ENCODE assay signal across 16 mouse cellular contexts in the genomic region with DNA sequence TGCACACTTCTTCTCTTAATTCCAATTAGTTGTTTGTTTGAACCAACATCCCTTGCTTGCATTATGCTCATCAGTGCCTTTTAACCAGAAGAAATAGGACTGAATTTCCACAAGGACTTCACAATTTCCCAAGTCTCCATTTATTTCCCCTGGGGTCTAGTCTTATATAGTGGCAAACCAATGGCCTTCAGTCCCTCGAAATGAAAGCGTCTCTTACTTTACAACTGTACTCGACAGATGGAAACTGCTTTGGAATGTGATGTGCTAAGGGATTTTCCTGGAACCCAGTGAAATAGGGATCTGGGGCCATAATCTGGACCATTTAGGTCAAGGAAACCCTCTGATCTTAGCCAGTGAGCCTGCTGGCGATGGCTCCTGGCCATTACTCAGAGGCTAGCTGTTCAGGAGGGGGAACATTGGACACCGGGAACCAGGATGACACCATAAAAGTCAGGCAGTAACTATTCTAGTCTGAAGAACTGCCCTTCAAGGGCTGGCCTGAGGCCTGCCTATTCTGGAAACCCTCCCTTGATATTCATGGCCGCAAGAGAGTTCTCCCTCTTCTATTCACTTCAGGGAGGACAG. TPM values are rescaled to one million over a fixed set of nuclear protein-coding genes. Genes with fewer than 3 reads are reported as not detected.
DNase-seq lines count a peak whose midpoint lies in the region; ATAC-seq lines count a peak whose summit lies in the region.
"Had no signal": no experiment of that assay in that cellular context is flagged by ENCODE, and none has a peak within 500 bp of the region (broad histone marks: within the 10 kb centered on the region; RNA-seq: fewer than 3 reads in every experiment).

No protein-coding gene starts in this region.

- no peak overlapping the region for H3K27ac ChIP-seq in forebrain, embryonic 16.5 days (ENCODE audit: low read length)
- peak overlapping the region; percentile 61; the same call in 1 of the 2 replicates for H3K27ac ChIP-seq in midbrain, embryonic 14.5 days (replicated peaks; ENCODE audit: low read depth, low read length)
- H3K27ac ChIP-seq in kidney, embryonic 16.5 days (ENCODE audit: low read length) = no peak overlapping the region
- H3K27ac ChIP-seq: heart, embryonic 15.5 days; kidney, postnatal 0 days; lung, embryonic 15.5 days had no signal

- no peaks in the 10 kb centered on the region for H3K36me3 ChIP-seq in forebrain, embryonic 16.5 days (ENCODE audit: control insufficient read depth, insufficient read depth)
- H3K36me3 ChIP-seq in midbrain, embryonic 14.5 days (ENCODE audit: control insufficient read depth, insufficient read depth, low read length) = no peaks in the 10 kb centered on the region
- H3K36me3 ChIP-seq in kidney, embryonic 16.5 days (ENCODE audit: insufficient read depth, low read length) = no peaks in the 10 kb centered on the region
- H3K36me3 ChIP-seq: heart, embryonic 15.5 days; lung, embryonic 15.5 days had no signal

- no peak overlapping the region for H3K4me2 ChIP-seq in forebrain, embryonic 16.5 days (ENCODE audit: low read length)
- H3K4me2 ChIP-seq in midbrain, embryonic 14.5 days (ENCODE audit: low read length) = no peak overlapping the region
- no peak overlapping the region for H3K4me2 ChIP-seq in kidney, embryonic 16.5 days (replicated peaks; ENCODE audit: low read depth, low read length)
- H3K4me2 ChIP-seq: heart, embryonic 15.5 days; liver, embryonic 11.5 days; lung, embryonic 15.5 days had no signal

- peak; percentile 58; the same call in 1 of the 2 replicates for ATAC-seq in forebrain, embryonic 16.5 days
- peak; percentile 53; the same call in 1 of the 2 replicates for ATAC-seq in midbrain, embryonic 14.5 days (ENCODE audit: low FRiP score, low TSS enrichment)
- no peak for ATAC-seq in kidney, embryonic 16.5 days (ENCODE audit: low FRiP score, low TSS enrichment)

- no peak overlapping the region for H3K9ac ChIP-seq in forebrain, embryonic 16.5 days (replicated peaks; ENCODE audit: low read depth, low read length)
- H3K9ac ChIP-seq in midbrain, embryonic 14.5 days (replicated peaks; ENCODE audit: low read length) = no peak overlapping the region
- no peak overlapping the region for H3K9ac ChIP-seq in kidney, embryonic 16.5 days (replicated peaks; ENCODE audit: low read length)
- H3K9ac ChIP-seq: heart, embryonic 15.5 days; lung, embryonic 15.5 days had no signal

- 38% methylated on average over 6 of the region's 6 CpGs for WGBS in forebrain, embryonic 16.5 days
- 58% methylated on average over 6 of the region's 6 CpGs for WGBS in midbrain, embryonic 14.5 days
- 57% methylated on average over 6 of the region's 6 CpGs for WGBS in kidney, embryonic 16.5 days

- H3K9me3 ChIP-seq in forebrain, embryonic 16.5 days (ENCODE audit: control insufficient read depth, low read length) = no peaks in the 10 kb centered on the region
- no peaks in the 10 kb centered on the region for H3K9me3 ChIP-seq in midbrain, embryonic 14.5 days (ENCODE audit: control insufficient read depth, low read length)
- H3K9me3 ChIP-seq in kidney, embryonic 16.5 days (ENCODE audit: low read length) = no peaks in the 10 kb centered on the region
- H3K9me3 ChIP-seq: heart, embryonic 15.5 days; lung, embryonic 15.5 days had no signal

- H3K4me3 ChIP-seq in forebrain, embryonic 16.5 days (replicated peaks; ENCODE audit: low read length) = no peak overlapping the region
- no peak overlapping the region for H3K4me3 ChIP-seq in midbrain, embryonic 14.5 days (replicated peaks; ENCODE audit: low read depth, low read length)
- H3K4me3 ChIP-seq in kidney, embryonic 16.5 days (ENCODE audit: low read length) = no peak overlapping the region
- H3K4me3 ChIP-seq: heart, embryonic 15.5 days; lung, embryonic 15.5 days had no signal

- DNase-seq in embryo, embryonic 10.5 days (ENCODE audit: low spot score) = peak; percentile 2
- no peak for DNase-seq in embryo, embryonic 10 days (ENCODE audit: low spot score)
- DNase-seq in adrenal gland, postnatal 25 days = peak; percentile 1
- no peak for DNase-seq in midbrain, embryonic 14.5 days
- no peak for DNase-seq in left cerebral cortex, postnatal 14 days (ENCODE audit: low spot score in 2 of 2)
- no peak for DNase-seq in right cerebral cortex, postnatal 10 days (ENCODE audit: low spot score in 2 of 2)
- DNase-seq: cerebellum, adult 18-20 months had no signal

- peaks cover 3% of the 10 kb centered on the region; the same call in 1 of the 2 replicates for H3K4me1 ChIP-seq in forebrain, embryonic 16.5 days (replicated peaks; ENCODE audit: control insufficient read depth, insufficient read depth, low read length)
- peaks cover 12% of the 10 kb centered on the region; the same call in 1 of the 2 replicates for H3K4me1 ChIP-seq in midbrain, embryonic 14.5 days (ENCODE audit: control insufficient read depth, insufficient read depth, low read length)
- H3K4me1 ChIP-seq in kidney, embryonic 16.5 days (ENCODE audit: insufficient read depth, low read length) = no peaks in the 10 kb centered on the region
- H3K4me1 ChIP-seq: heart, embryonic 15.5 days; lung, embryonic 15.5 days had no signal

- no peaks in the 10 kb centered on the region for H3K27me3 ChIP-seq in forebrain, embryonic 16.5 days (replicated peaks; ENCODE audit: control insufficient read depth, insufficient read depth, low read length)
- H3K27me3 ChIP-seq in midbrain, embryonic 14.5 days (ENCODE audit: control insufficient read depth, insufficient read depth, low read length) = no peaks in the 10 kb centered on the region
- H3K27me3 ChIP-seq in kidney, embryonic 16.5 days (ENCODE audit: insufficient read depth, low read length) = no peaks in the 10 kb centered on the region
- H3K27me3 ChIP-seq: heart, embryonic 15.5 days; lung, embryonic 15.5 days had no signal

- intact Hi-C loops in left cerebral cortex, postnatal 14 days (cut with DNase I) = no loop called here

RNA-seq across cellular contexts. Expression of a gene that starts 2.3 kb away (rescaled TPM):
- not detected in 2 replicates for total RNA-seq in adrenal gland, postnatal 25 days (2021)
- 0.11 TPM in 1 of 2 replicates, not detected in the other for polyA plus RNA-seq in forebrain, embryonic 16.5 days (2015; fragmentation: Nextera tagmentation; extraction: Ambion mirVana)
- not detected in 2 replicates for polyA plus RNA-seq in midbrain, embryonic 14.5 days (2014; fragmentation: Nextera tagmentation; extraction: Ambion mirVana)
- not detected for total RNA-seq in left cerebral cortex, postnatal 14 days (2021)
- polyA plus RNA-seq in kidney, embryonic 16.5 days (2015; fragmentation: Nextera tagmentation; extraction: Ambion mirVana) = 0.57 and 0.75 TPM in 2 replicates
- total RNA-seq: left cerebral cortex, postnatal 10 days had no signal
- polyA plus RNA-seq: gonadal fat pad, adult 2 months; liver, embryonic 11.5 days; testis, adult 2 months had no signal

Comparison
In these comparisons a context has a peak if more than half of its experiments do, and no peak if none do; other contexts are left out.
1. DNase-seq: peak in embryo, embryonic 10.5 days (single experiment) and adrenal gland, postnatal 25 days (single experiment); none in embryo, embryonic 10 days (single experiment), midbrain, embryonic 14.5 days (single experiment), left cerebral cortex, postnatal 14 days (0 of 2) and right cerebral cortex, postnatal 10 days (0 of 2).